In the genomic region with DNA sequence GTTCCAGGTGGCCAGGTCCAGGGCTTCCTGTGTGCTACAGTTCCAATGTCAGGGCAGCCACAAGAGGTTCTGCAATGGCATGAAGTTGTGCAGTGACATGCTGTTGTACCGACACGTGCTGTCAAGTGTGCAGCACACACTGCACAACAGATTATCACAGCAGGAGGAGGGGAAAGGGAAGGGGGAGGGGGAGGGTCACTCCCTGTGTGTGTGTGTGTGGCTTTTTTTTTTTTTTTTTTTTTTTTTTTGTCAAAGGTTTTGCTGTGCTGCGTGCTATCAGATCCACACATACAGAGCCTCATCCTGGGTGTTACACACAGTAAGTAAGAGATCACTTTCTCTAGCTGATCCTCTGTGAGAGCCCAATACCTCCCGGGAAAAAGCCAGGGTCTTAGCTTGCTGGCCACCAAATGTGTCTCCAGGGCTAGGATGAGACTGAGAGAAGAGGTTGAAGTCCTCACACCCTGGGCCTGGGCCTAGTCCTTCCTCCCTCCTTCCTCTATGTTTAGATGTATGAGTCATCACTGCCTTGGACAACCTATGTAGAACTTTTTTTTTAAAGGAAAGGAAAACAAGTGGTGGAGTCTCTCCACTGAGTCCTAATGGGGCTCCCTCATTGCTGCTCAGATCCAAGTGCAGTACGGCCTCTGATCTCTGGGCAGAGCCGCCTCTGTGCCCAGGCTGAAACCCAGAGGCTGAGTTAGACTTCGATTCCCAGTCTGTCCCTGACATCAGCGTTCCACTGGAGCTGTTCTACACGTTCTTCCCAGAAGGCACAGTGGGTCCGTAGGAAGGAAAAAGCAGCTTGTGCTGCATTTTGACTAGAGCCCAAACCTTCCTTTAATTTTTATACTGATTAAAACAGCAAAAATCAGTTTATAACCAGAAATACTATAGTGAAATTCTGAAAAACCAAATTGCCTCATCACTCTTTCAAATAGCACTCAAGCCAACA, we compare ENCODE assay signal across 17 mouse cellular contexts.
A peak's percentile ranks its signal among the peaks of the same experiment; 100 is the strongest.
DNase-seq lines count a peak whose midpoint lies in the region; ATAC-seq lines count a peak whose summit lies in the region.
"Had no signal": no experiment of that assay in that cellular context is flagged by ENCODE, and none has a peak within 500 bp of the region (broad histone marks: within the 10 kb centered on the region; RNA-seq: fewer than 3 reads in every experiment).

No protein-coding gene starts in this region.

- no peaks in the 10 kb centered on the region for H3K27me3 ChIP-seq in kidney, embryonic 16.5 days (ENCODE audit: insufficient read depth, low read length)
- H3K27me3 ChIP-seq in neural tube, embryonic 13.5 days = no peaks in the 10 kb centered on the region
- H3K27me3 ChIP-seq: heart, embryonic 15.5 days; limb, embryonic 13.5 days had no signal

- no peak overlapping the region for H3K27ac ChIP-seq in kidney, embryonic 16.5 days (ENCODE audit: low read length)
- H3K27ac ChIP-seq in neural tube, embryonic 13.5 days (replicated peaks) = peak overlapping the region; percentile 54; the same call in 1 of the 2 replicates
- H3K27ac ChIP-seq: heart, embryonic 15.5 days; limb, embryonic 13.5 days had no signal

- H3K4me2 ChIP-seq in kidney, embryonic 16.5 days (replicated peaks; ENCODE audit: low read depth, low read length) = no peak overlapping the region
- H3K4me2 ChIP-seq in neural tube, embryonic 13.5 days = no peak overlapping the region
- H3K4me2 ChIP-seq: heart, embryonic 15.5 days; limb, embryonic 13.5 days had no signal

- intact Hi-C loops in gastrocnemius, postnatal 14 days (cut with DNase I; ENCODE audit: low total_unique reads) = no loop called here

- H3K4me1 ChIP-seq in kidney, embryonic 16.5 days (ENCODE audit: insufficient read depth, low read length) = peaks cover 17% of the 10 kb centered on the region; the same call in 1 of the 2 replicates
- peaks cover 16% of the 10 kb centered on the region for H3K4me1 ChIP-seq in neural tube, embryonic 13.5 days (replicated peaks)
- H3K4me1 ChIP-seq: limb, embryonic 13.5 days had no signal

- WGBS in kidney, embryonic 16.5 days = 76% methylated on average over 10 of the region's 10 CpGs
- 72% methylated on average over 10 of the region's 10 CpGs for WGBS in neural tube, embryonic 13.5 days

- H3K9me3 ChIP-seq in kidney, embryonic 16.5 days (ENCODE audit: low read length) = no peaks in the 10 kb centered on the region
- H3K9me3 ChIP-seq in neural tube, embryonic 13.5 days = no peaks in the 10 kb centered on the region
- H3K9me3 ChIP-seq: G1E; heart, embryonic 15.5 days; limb, embryonic 13.5 days had no signal

- no peaks in the 10 kb centered on the region for H3K36me3 ChIP-seq in kidney, embryonic 16.5 days (ENCODE audit: insufficient read depth, low read length)
- no peaks in the 10 kb centered on the region for H3K36me3 ChIP-seq in neural tube, embryonic 13.5 days
- H3K36me3 ChIP-seq: G1E; heart, embryonic 15.5 days; limb, embryonic 13.5 days had no signal

- peak; percentile 53 for DNase-seq in cerebellum, adult 9-10 months
- no peak for DNase-seq in cerebellum, postnatal 14 days
- no peak for DNase-seq in kidney, postnatal 10 days
- no peak for DNase-seq in neural tube, embryonic 10.5 days (ENCODE audit: extremely low spot score, low spot score)
- DNase-seq in gastrocnemius, postnatal 14 days = no peak
- DNase-seq in adrenal gland, adult 8-10 months = no peak
- DNase-seq: B cell, adult 2 months; embryo, embryonic 11 days; gastrocnemius, postnatal 10 days; kidney, adult 18-20 months; lung, postnatal 10 days; thymus, adult 2 months had no signal

- no peak overlapping the region for H3K9ac ChIP-seq in kidney, embryonic 16.5 days (replicated peaks; ENCODE audit: low read length)
- no peak overlapping the region for H3K9ac ChIP-seq in neural tube, embryonic 13.5 days
- H3K9ac ChIP-seq: heart, embryonic 15.5 days had no signal

- no peak overlapping the region for H3K4me3 ChIP-seq in kidney, embryonic 16.5 days (ENCODE audit: low read length)
- no peak overlapping the region for H3K4me3 ChIP-seq in neural tube, embryonic 13.5 days
- H3K4me3 ChIP-seq: heart, embryonic 15.5 days; limb, embryonic 13.5 days had no signal

- ATAC-seq in kidney, embryonic 16.5 days (ENCODE audit: low FRiP score, low TSS enrichment) = 0 out of 2 replicates have a peak, but pooled peaks have one; percentile 31
- no peak for ATAC-seq in neural tube, embryonic 13.5 days (ENCODE audit: low read depth)
